Mouse (Mus musculus) C2C12 (cell line): ENCODE results near the gene Mapkapk2. TPM values are rescaled to one million over a fixed set of nuclear protein-coding genes. Genes with fewer than 3 reads are reported as not detected.

ENCODE experiments used
- H3K27me3 ChIP-seq: one replicate; pipeline ENCODE4 v1.6.1; 2011; ENCODE audit not compliant: control insufficient read depth, insufficient read depth, insufficient read length
- H3K36me3 ChIP-seq: one replicate; pipeline ENCODE4 v1.6.1; 2011; ENCODE audit not compliant: control insufficient read depth, insufficient read depth
- H3K4me3 ChIP-seq: one replicate; pipeline ENCODE4 v1.5.1; 2011; ENCODE audit warnings: mild to moderate bottlenecking, control low read depth; ENCODE audit not compliant: poor library complexity, insufficient read depth, severe bottlenecking
- H3K79me2 ChIP-seq: one replicate; pipeline ENCODE4 v1.6.1; 2011; ENCODE audit not compliant: control insufficient read depth, insufficient read depth
- H3K79me3 ChIP-seq: one replicate; pipeline ENCODE4 v1.6.1; 2011; ENCODE audit warnings: low read depth, control low read depth
- H3ac ChIP-seq: one replicate; pipeline ENCODE3; 2011; ENCODE audit warnings: low read depth; ENCODE audit not compliant: control insufficient read depth, insufficient read length
- CEBPB ChIP-seq: IDR thresholded peaks from one replicate; pipeline ENCODE4 v1.6.1; 2011; ENCODE audit warnings: low read depth, mild to moderate bottlenecking, control low read depth, moderate library complexity
- CTCF ChIP-seq: IDR thresholded peaks from one replicate; pipeline ENCODE4 v1.5.1; 2011; ENCODE audit not compliant: control insufficient read depth, insufficient read depth, insufficient read length
- FOSL1 ChIP-seq: IDR thresholded peaks from one replicate; pipeline ENCODE4 v1.8.0; 2011; ENCODE audit warnings: mild to moderate bottlenecking, low read length; ENCODE audit not compliant: poor library complexity, insufficient read depth, severe bottlenecking
- MAX ChIP-seq: IDR thresholded peaks from one replicate; pipeline ENCODE4 v1.6.1; 2011; ENCODE audit warnings: mild to moderate bottlenecking, control low read depth
- MYOD1 ChIP-seq: IDR thresholded peaks from one replicate; pipeline ENCODE4 v1.6.1; 2011; ENCODE audit warnings: low read depth; ENCODE audit not compliant: control insufficient read depth, insufficient read length
- MYOG ChIP-seq: IDR thresholded peaks from one replicate; pipeline ENCODE4 v1.6.1; 2011; ENCODE audit not compliant: control insufficient read depth, insufficient read length; ENCODE audit errors: extremely low read depth
- USF1 ChIP-seq: IDR thresholded peaks from one replicate; pipeline ENCODE4 v1.6.1; 2011; ENCODE audit warnings: low read depth, mild to moderate bottlenecking, control low read depth, moderate library complexity
- polyA plus RNA-seq: library from polyadenylated mRNA; unstranded; fragments of >200 nt; fragmentation: generic; extraction: Trizol; gene quantifications from one replicate; pipeline ENCODE4 v1.2.1, GENCODE M21; 2012; ENCODE audit warnings: missing spikeins

Gene Mapkapk2
- polyA plus RNA-seq, 1 experiment = 87.0 TPM

GRCm38 (mm10) chr1:131015879-131016278, 81.7 kb downstream of the Mapkapk2 start:
- H3K79me3 ChIP-seq = no peaks in the 10 kb centered on the region
- no peak overlapping the region for H3K4me3 ChIP-seq
- no peaks in the 10 kb centered on the region for H3K27me3 ChIP-seq
- TF ChIP-seq CEBPB (no peak), MYOD1 (no peak), FOSL1 (no peak), MAX (no peak), CTCF (no peak), MYOG (no peak), USF1 (no peak)
- H3ac ChIP-seq = no peak overlapping the region
- H3K79me2 ChIP-seq = no peaks in the 10 kb centered on the region
- H3K36me3 ChIP-seq = no peaks in the 10 kb centered on the region

GRCm38 (mm10) chr1:131015281-131015680, 82.3 kb downstream of the Mapkapk2 start:
- Histone ChIP-seq H3K27me3 (no peaks in the 10 kb centered on the region), H3K36me3 (no peaks in the 10 kb centered on the region), H3K79me3 (no peaks in the 10 kb centered on the region), H3K4me3 (no peak overlapping the region), H3K79me2 (no peaks in the 10 kb centered on the region), H3ac (no peak overlapping the region)
- no peak for TF ChIP-seq MYOD1
- TF ChIP-seq CTCF = no peak
- TF ChIP-seq MYOG = no peak
- no peak for TF ChIP-seq USF1
- no peak for TF ChIP-seq FOSL1
- TF ChIP-seq CEBPB = no peak

DNA sequence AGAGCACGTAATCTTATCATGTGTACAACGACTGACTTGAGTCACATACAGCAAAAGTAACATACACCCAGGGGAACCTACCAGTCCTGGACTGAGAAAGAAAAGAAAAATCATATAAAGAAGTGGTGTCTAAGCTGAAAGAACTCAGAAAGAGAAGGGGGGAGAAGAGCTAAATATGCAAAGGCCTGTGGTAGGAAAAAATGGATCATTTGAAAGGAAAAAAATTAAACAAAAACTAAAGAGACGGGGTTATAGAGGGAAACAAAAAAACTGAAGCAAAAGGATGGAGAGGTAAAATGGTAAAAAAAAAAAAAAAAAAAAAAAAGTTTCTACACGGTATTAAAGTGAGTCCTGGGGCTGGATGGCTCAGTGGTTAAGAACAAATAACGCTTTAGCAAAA, 83.7 kb downstream of the Mapkapk2 start:
- Histone ChIP-seq H3ac (no peak overlapping the region), H3K36me3 (no peaks in the 10 kb centered on the region), H3K27me3 (no peaks in the 10 kb centered on the region), H3K79me3 (no peaks in the 10 kb centered on the region), H3K79me2 (no peaks in the 10 kb centered on the region), H3K4me3 (no peak overlapping the region)
- no peak for TF ChIP-seq MYOD1

- TF ChIP-seq CEBPB = no peak
- no peak for TF ChIP-seq MYOD1
- TF ChIP-seq MAX = no peak
- no peak for TF ChIP-seq USF1
- no peak for TF ChIP-seq CTCF
- TF ChIP-seq FOSL1 = no peak
- no peak for TF ChIP-seq MYOG
- no peak overlapping the region for H3K4me3 ChIP-seq
- no peaks in the 10 kb centered on the region for H3K79me2 ChIP-seq
- H3K27me3 ChIP-seq = no peaks in the 10 kb centered on the region
- no peaks in the 10 kb centered on the region for H3K79me3 ChIP-seq
- H3K36me3 ChIP-seq = no peaks in the 10 kb centered on the region
- H3ac ChIP-seq = no peak overlapping the region
These were observed 85.1 kb downstream of the Mapkapk2 start for GRCm38 (mm10) chr1:131012494-131012893.

GRCm38 (mm10) chr1:131010201-131011153, 87.1 kb downstream of the Mapkapk2 start:
- Histone ChIP-seq H3K79me2 (no peaks in the 10 kb centered on the region), H3K27me3 (no peaks in the 10 kb centered on the region), H3K79me3 (no peaks in the 10 kb centered on the region), H3K4me3 (no peak overlapping the region), H3ac (no peak overlapping the region), H3K36me3 (no peaks in the 10 kb centered on the region)
- no peak for TF ChIP-seq MYOG
- no peak for TF ChIP-seq CEBPB
- TF ChIP-seq USF1 = no peak
- TF ChIP-seq FOSL1 = no peak
- no peak for TF ChIP-seq MYOD1

- Histone ChIP-seq H3K79me2 (no peaks in the 10 kb centered on the region), H3K27me3 (no peaks in the 10 kb centered on the region), H3K36me3 (no peaks in the 10 kb centered on the region), H3K79me3 (no peaks in the 10 kb centered on the region), H3ac (no peak overlapping the region), H3K4me3 (no peak overlapping the region)
- TF ChIP-seq FOSL1 (no peak), CTCF (no peak), MYOD1 (no peak), USF1 (no peak), MYOG (no peak), CEBPB (no peak), MAX (no peak)
These were observed 91.6 kb downstream of the Mapkapk2 start for GRCm38 (mm10) chr1:131006069-131006468.

Other genes with a start within 250 kb of the Mapkapk2 start
- gene Fcmr, start 232.2 kb downstream of the Mapkapk2 start, polyA plus RNA-seq = not detected
- not detected for gene Il24, start 210.4 kb downstream of the Mapkapk2 start, polyA plus RNA-seq
- gene Il20, start 186.4 kb downstream of the Mapkapk2 start, polyA plus RNA-seq = not detected
- 0.06 TPM for gene Il19, start 157.7 kb downstream of the Mapkapk2 start, polyA plus RNA-seq
- not detected for gene Il10, start 78.0 kb downstream of the Mapkapk2 start, polyA plus RNA-seq
- gene Dyrk3, start 40.5 kb upstream of the Mapkapk2 start, polyA plus RNA-seq = 5.0 TPM
- gene Eif2d, start 55.4 kb upstream of the Mapkapk2 start, polyA plus RNA-seq = 33.3 TPM
- gene Rassf5, start 147.4 kb upstream of the Mapkapk2 start, polyA plus RNA-seq = 2.3 TPM
- 1.4 TPM for gene Ikbke, start 181.8 kb upstream of the Mapkapk2 start, polyA plus RNA-seq